In genomic region chr3:40695162-40695561, GRCm38 (mm10) we compare ENCODE assay signal across 23 mouse cellular contexts. TPM values are rescaled to one million over a fixed set of nuclear protein-coding genes. Genes with fewer than 3 reads are reported as not detected.
DNase-seq lines count a peak whose midpoint lies in the region; ATAC-seq and TF ChIP-seq lines count a peak whose summit lies in the region.
"Had no signal": no experiment of that assay in that cellular context is flagged by ENCODE, and none has a peak within 500 bp of the region (broad histone marks: within the 10 kb centered on the region; RNA-seq: fewer than 3 reads in every experiment).

No protein-coding gene starts in this region.

- TF ChIP-seq CTCF in lung, postnatal 0 days (IDR thresholded peaks at IDR 0.05), result no peak

- no peak overlapping the region for H3K4me3 ChIP-seq in lung, postnatal 0 days (ENCODE audit: low read depth, low read length)
- no peak overlapping the region for H3K4me3 ChIP-seq in myocyte
- H3K4me3 ChIP-seq: embryonic facial prominence, embryonic 12.5 days; embryonic facial prominence, embryonic 15.5 days; forebrain, embryonic 12.5 days; forebrain, embryonic 15.5 days; heart, adult 2 months; heart, embryonic 10.5 days; heart, embryonic 13.5 days had no signal

- H3K4me2 ChIP-seq in lung, postnatal 0 days (replicated peaks; ENCODE audit: low read depth, low read length), result no peak overlapping the region
- peak overlapping the region; percentile 2 for H3K4me2 ChIP-seq in myocyte (ENCODE audit: low read depth)
- H3K4me2 ChIP-seq: embryonic facial prominence, embryonic 12.5 days; embryonic facial prominence, embryonic 15.5 days; forebrain, embryonic 12.5 days; forebrain, embryonic 15.5 days; heart, embryonic 13.5 days; hindbrain, embryonic 14.5 days had no signal

- H3K27me3 ChIP-seq in lung, postnatal 0 days (replicated peaks; ENCODE audit: insufficient read depth, low read length), result no peaks in the 10 kb centered on the region
- no peaks in the 10 kb centered on the region for H3K27me3 ChIP-seq in myocyte (ENCODE audit: control insufficient read depth, insufficient read depth, insufficient read length)
- H3K27me3 ChIP-seq: CH12.LX; embryonic facial prominence, embryonic 12.5 days; embryonic facial prominence, embryonic 15.5 days; forebrain, embryonic 12.5 days; forebrain, embryonic 15.5 days; heart, embryonic 13.5 days had no signal

- TF ChIP-seq EP300 in lung, postnatal 0 days (IDR thresholded peaks at IDR 0.05), result no peak

- H3K9ac ChIP-seq in lung, postnatal 0 days (replicated peaks; ENCODE audit: low read depth), result no peak overlapping the region
- H3K9ac ChIP-seq: embryonic facial prominence, embryonic 12.5 days; embryonic facial prominence, embryonic 15.5 days; forebrain, embryonic 12.5 days; forebrain, embryonic 15.5 days; heart, embryonic 13.5 days; hindbrain, embryonic 14.5 days had no signal

- no peaks in the 10 kb centered on the region for H3K9me3 ChIP-seq in lung, postnatal 0 days (ENCODE audit: low read length)
- H3K9me3 ChIP-seq: embryonic facial prominence, embryonic 12.5 days; embryonic facial prominence, embryonic 15.5 days; forebrain, embryonic 12.5 days; forebrain, embryonic 15.5 days; G1E; heart, embryonic 10.5 days; heart, embryonic 13.5 days had no signal

- no peaks in the 10 kb centered on the region for H3K36me3 ChIP-seq in lung, postnatal 0 days (ENCODE audit: insufficient read depth, low read length)
- peaks cover 4% of the 10 kb centered on the region for H3K36me3 ChIP-seq in myocyte (ENCODE audit: control insufficient read depth, insufficient read depth)

- ATAC-seq in lung, postnatal 0 days, result no peak
- ATAC-seq: activated CD4-positive, CD25-positive, alpha-beta regulatory T cell, adult 4 months; forebrain, embryonic 15.5 days had no signal

- H3K79me2 ChIP-seq in myocyte (ENCODE audit: control insufficient read depth, insufficient read depth), result no peaks in the 10 kb centered on the region

- WGBS in lung, postnatal 0 days, result 95% methylated on average over 2 of the region's 2 CpGs

- no peak for TF ChIP-seq POLR2A in myocyte (IDR thresholded peaks at IDR 0.05; ENCODE audit: insufficient read length, low read depth)

- DNase-seq in lung, postnatal 0 days (ENCODE audit: low spot score), result peak; percentile 6
- DNase-seq in lung, adult 18-20 months, result no peak
- peak; percentile 65 for DNase-seq in gonadal fat pad, adult 2 months (ENCODE audit: low read depth)
- DNase-seq in right cerebral cortex, adult 2 months (ENCODE audit: low spot score in 2 of 2), result no peak
- no peak for DNase-seq in urinary bladder, adult 2 months (ENCODE audit: low spot score)
- DNase-seq: adrenal gland, adult 8-10 months; B cell, adult 2 months; cerebellum, adult 18-20 months; cerebellum, adult 9-11 months; cerebellum, postnatal 25 days; gastrocnemius, postnatal 25 days had no signal

- no peak overlapping the region for H3ac ChIP-seq in myocyte (ENCODE audit: control insufficient read depth, insufficient read length)

- H3K4me1 ChIP-seq in lung, postnatal 0 days (ENCODE audit: insufficient read depth, low read depth, low read length), result no peaks in the 10 kb centered on the region
- H3K4me1 ChIP-seq: embryonic facial prominence, embryonic 12.5 days; embryonic facial prominence, embryonic 15.5 days; forebrain, embryonic 12.5 days; forebrain, embryonic 15.5 days had no signal

- no peak overlapping the region for H3K27ac ChIP-seq in lung, postnatal 0 days (ENCODE audit: low read length)
- H3K27ac ChIP-seq: embryonic facial prominence, embryonic 12.5 days; embryonic facial prominence, embryonic 15.5 days; forebrain, embryonic 12.5 days; forebrain, embryonic 15.5 days; heart, adult 2 months; heart, embryonic 10.5 days; hindbrain, embryonic 14.5 days had no signal

TF ChIP-seq in myocyte, 11 proteins besides CTCF, POLR2A, EP300 and RAD21:
- TF ChIP-seq TCF3 (IDR thresholded peaks at IDR 0.05; ENCODE audit: insufficient read length, low read depth) (no peak), CEBPB (IDR thresholded peaks at IDR 0.05; ENCODE audit: insufficient read depth, poor library complexity, severe bottlenecking) (0 out of 2 replicates have a peak, but pooled peaks have one; percentile 32)

RNA-seq across cellular contexts. Expression of gene Slc25a31, which starts 13.5 kb away (rescaled TPM):
- 0.08 and 0.12 TPM in 2 replicates for polyA plus RNA-seq in lung, postnatal 0 days (2015; fragmentation: Nextera tagmentation; extraction: Ambion mirVana)
- 0.15 and 0.27 TPM in 2 replicates for polyA plus RNA-seq in gonadal fat pad, adult 2 months (2012; rRNA removed)
- polyA plus RNA-seq in myocyte (2012; fragmentation: generic; extraction: Trizol), result not detected
- 0.07 and 0.11 TPM in 2 replicates for polyA plus RNA-seq in urinary bladder, adult 2 months (2012; rRNA removed)
- polyA plus RNA-seq: activated CD4-positive, CD25-positive, alpha-beta regulatory T cell, adult 4 months; G1E had no signal

RNA-seq across cellular contexts. Expression of gene Hspa4l, which starts 49.1 kb away (rescaled TPM):
- 22.5 and 26.6 TPM in 2 replicates for polyA plus RNA-seq in lung, postnatal 0 days (2015; fragmentation: Nextera tagmentation; extraction: Ambion mirVana)
- polyA plus RNA-seq in gonadal fat pad, adult 2 months (2012; rRNA removed), result 4.5 and 6.8 TPM in 2 replicates
- 15.3 TPM for polyA plus RNA-seq in myocyte (2012; fragmentation: generic; extraction: Trizol)
- 7.1 and 9.9 TPM in 2 replicates for polyA plus RNA-seq in urinary bladder, adult 2 months (2012; rRNA removed)

Comparison
In these comparisons a context has a peak if more than half of its experiments do, and no peak if none do; other contexts are left out.
1. DNase-seq: peak in lung, postnatal 0 days (single experiment) and gonadal fat pad, adult 2 months (single experiment); none in lung, adult 18-20 months (0 of 2), right cerebral cortex, adult 2 months (0 of 2) and urinary bladder, adult 2 months (single experiment).